Mouse (Mus musculus) cerebellum, postnatal 4 days (tissue): ENCODE measurements around the gene Plvap.

Experiments
- DNase-seq, 2 experiments: peaks; one replicate each; pipeline ENCODE4 v3.0.0; 2022; ENCODE audit warnings: low spot score in 2 of 2, mixed read lengths in 1 of 2

Gene Plvap

GRCm38 (mm10) chr8:71487691-71488445, 23.7 kb downstream of the Plvap start, which contains the start of gene Gtpbp3:
Gtpbp3 (plus strand) TSS chr8:71488103.
- DNase-seq: peak; percentile 53 to 65

GRCm38 (mm10) chr8:71486136-71486529, 25.4 kb downstream of the Plvap start:
- no peak for DNase-seq

- DNase-seq: peak; percentile 70 to 81
These were observed 26.1 kb downstream of the Plvap start, which contains the start of gene Ano8 for GRCm38 (mm10) chr8:71485142-71486135. Ano8 (minus strand) TSS chr8:71485963.

- DNase-seq: no peak
These were observed 26.8 kb downstream of the Plvap start for GRCm38 (mm10) chr8:71484736-71485135.

DNA sequence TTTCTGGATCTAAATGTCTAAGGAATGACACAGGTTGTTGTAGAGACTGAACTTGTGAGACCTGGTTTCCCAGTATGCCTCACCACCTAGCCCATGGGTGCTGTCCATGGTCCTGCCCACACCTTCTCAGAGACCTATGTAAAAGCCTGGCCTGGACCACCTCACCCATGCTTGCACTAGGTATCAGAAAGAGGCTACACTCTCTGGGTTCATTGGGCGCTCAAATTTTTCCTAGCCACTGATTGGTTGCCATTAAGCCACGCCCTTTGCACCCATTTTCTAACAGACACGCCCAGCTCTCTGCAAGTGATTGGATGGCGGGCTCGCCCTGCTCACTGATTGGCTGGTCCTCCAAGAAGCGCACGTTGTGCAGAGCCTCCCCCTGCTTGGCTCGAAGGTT, 27.6 kb downstream of the Plvap start:
- DNase-seq: no peak

- DNase-seq: no peak
These were observed 32.6 kb downstream of the Plvap start for GRCm38 (mm10) chr8:71478943-71479342.

GRCm38 (mm10) chr8:71477196-71477845, 34.2 kb downstream of the Plvap start:
- peak in 1 of 2 experiments; percentile 65 for DNase-seq

DNA sequence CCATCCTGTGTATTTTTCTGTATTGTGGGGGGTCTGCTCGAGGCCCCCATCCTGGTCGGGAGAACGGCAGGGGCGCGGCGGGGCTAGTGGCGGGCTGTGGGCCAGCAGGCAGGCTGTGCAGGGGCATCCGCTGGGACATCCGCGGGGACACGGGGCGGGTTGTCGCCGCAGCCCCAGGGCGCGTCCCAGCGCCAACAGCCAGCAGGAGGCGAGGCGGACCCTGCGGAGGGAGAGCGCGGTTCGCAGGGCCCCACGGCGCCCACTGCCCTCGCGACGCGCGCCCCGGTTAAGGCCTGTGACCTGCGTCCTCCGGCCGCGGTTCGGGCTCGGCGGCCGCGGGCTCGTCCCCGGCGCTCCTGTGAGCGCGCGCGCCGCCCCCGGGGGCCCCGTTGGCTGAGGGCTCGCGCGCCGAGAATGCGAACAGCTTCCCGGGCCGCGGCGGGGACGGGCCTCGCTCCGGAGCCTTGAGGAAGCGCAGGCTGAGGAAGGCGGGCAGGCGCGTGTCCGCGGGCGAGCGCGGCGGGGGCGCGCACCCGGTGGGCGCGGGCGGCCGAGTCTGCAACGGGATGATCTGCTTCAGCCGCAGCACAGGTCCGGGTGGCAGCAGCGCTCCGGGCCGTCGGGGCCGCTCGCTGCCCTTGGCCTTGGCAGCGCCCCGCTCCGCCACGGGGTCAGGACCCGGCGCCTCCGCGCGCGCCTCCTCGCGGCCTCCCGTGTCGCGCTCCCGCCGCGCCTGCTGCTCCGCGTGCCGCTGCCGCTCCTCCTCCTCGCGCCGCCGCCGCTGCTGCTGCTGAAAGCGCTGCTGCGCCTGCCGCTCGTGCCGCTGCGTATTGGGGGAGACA, 35.2 kb downstream of the Plvap start:
- peak; percentile 64 to 85 for DNase-seq

- DNase-seq: no peak
These were observed 35.9 kb downstream of the Plvap start for GRCm38 (mm10) chr8:71475702-71476075.

DNA sequence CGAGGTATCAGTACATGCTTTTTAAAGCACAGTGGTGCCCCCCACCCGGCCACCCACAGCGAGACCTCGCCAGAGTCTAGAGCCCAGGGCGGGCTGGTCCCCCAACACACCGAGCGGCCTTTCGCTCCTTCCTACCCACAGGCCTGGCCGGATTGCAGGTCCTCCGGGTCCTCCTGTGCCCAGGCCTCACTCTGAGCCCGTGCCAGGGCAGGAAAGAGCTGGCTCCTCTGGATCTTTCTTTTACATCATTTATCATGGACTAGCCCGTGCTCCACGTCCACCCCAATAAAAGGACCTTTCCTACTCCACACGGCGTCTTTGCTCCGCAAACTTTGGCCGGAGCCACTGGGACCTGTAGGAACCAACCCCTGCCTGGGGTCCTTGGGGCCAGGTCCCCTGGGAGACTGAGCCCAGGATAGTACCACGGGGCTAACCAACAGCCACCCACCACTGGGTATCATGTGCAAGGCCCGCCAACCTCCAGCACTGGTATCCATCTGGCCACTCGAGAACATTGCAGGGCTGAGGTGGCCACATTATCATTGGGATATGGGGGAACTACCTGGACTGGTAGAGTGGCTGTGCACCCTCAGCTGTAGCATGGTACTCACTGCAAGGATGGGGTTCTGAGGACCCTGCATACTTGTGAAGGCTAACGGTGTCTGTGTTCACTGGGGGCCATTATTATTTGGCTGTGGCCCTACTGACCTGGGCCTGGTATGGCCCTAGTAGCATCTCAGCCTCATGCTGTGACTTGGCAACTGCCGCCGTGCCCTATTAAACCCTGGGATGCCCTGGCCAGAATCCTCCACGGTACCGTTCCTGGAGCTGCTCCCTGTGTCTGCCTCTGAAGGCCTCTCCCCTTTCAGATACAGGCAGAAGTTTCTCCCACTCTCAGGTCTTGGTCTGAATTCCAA, 36.5 kb downstream of the Plvap start:
- DNase-seq: no peak

DNA sequence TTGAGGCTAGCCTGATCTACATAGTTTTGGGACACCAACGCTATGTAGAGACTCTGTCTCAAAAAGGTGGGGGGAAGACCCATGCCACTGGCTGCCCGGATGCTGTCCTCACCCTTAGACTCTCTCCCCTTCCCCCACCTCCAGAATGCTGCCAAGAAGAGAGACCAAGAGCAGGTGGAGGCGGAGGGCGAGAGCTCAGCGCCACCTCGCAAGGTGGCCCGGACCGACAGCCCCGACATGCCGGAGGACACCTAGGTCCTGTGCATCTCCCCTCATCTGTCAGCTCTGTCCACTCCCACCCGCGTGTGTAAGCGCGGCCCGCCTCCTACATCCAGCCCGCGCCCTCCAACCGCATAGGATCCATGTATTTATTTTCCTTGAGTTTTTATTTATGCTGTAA, 37.2 kb downstream of the Plvap start:
- no peak for DNase-seq

GRCm38 (mm10) chr8:71472601-71473386, 38.8 kb downstream of the Plvap start:
- no peak for DNase-seq

DNA sequence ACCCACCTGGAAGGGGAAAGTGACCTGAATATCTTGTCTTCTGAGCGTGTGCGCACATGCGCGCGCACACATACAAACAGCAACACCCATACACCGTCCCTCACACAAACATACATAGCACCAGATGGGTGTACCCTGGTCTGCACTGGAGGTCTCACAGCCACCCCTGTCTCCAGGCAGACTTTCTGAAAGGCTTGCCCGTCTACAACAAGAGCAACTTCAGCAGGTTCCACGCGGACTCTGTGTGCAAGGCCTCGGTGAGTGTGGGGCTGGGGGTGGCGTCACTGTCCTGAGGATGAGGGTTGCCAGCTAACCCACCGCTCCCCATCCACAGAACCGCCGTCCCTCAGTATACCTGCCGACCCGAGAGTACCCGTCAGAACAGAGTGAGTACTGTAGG, 39.7 kb downstream of the Plvap start:
- DNase-seq: no peak

- DNase-seq: no peak
These were observed 40.7 kb downstream of the Plvap start for GRCm38 (mm10) chr8:71470913-71471255.

- DNase-seq: no peak
These were observed 41.2 kb downstream of the Plvap start for GRCm38 (mm10) chr8:71470146-71470912.

DNA sequence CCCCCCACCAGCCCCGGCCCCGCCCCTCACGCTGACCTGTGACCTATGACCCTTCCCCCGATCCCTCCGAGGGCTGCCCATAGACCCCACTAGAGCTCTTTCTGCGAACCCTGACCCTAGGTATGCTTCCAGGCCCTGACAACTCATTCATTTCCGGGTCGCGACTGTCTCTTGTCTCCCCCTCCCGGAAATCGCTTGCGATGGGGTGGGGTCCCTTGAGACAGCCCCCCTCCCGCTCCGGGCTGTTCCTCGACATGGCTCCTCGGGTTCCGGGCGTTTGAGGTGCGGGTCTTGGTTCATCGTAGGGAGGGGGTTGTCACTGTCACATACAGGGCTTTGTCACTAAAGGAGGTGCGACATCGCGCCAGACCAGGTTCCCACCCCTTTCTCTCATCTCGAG, 42.1 kb downstream of the Plvap start:
- DNase-seq: peak in 1 of 2 experiments; percentile 67

DNA sequence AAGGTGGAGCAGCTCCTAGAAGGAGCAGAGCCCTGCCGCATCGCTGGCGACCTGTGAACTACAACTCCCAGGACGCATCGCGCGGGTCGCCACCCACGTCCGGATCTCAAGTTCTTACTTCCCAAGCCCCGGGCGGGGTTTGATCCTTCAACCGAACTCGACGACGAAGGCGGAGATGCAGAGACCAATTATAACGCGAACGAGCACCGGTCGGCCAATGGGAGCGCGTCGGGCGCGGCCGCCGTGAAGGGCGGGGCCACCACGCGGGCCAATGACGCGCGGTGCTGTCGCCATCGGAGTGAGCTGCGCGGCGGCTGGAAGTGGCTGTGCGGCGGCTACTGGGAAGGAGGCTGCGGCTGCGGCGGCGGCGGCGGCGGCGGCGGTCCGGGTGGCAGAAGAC, 42.6 kb downstream of the Plvap start, which contains the start of gene Dda1:
Gene Dda1, plus strand, starts transcription at position 284 of the 400 bp plus-strand sequence.
- peak; percentile 92 to 96 for DNase-seq

GRCm38 (mm10) chr8:71468001-71468400, 43.6 kb downstream of the Plvap start:
- no peak for DNase-seq
